Mouse (Mus musculus) frontal cortex, adult (tissue): ENCODE results near the gene Eif2s3y.

Experiments
- ATAC-seq: cut with Nextera tagmentation; 2 replicates; pipeline ENCODE4 v1.9.2; 2017; ENCODE audit warnings: mild to moderate bottlenecking, moderate library complexity, mixed read lengths; ENCODE audit not compliant: low TSS enrichment

Gene Eif2s3y

DNA sequence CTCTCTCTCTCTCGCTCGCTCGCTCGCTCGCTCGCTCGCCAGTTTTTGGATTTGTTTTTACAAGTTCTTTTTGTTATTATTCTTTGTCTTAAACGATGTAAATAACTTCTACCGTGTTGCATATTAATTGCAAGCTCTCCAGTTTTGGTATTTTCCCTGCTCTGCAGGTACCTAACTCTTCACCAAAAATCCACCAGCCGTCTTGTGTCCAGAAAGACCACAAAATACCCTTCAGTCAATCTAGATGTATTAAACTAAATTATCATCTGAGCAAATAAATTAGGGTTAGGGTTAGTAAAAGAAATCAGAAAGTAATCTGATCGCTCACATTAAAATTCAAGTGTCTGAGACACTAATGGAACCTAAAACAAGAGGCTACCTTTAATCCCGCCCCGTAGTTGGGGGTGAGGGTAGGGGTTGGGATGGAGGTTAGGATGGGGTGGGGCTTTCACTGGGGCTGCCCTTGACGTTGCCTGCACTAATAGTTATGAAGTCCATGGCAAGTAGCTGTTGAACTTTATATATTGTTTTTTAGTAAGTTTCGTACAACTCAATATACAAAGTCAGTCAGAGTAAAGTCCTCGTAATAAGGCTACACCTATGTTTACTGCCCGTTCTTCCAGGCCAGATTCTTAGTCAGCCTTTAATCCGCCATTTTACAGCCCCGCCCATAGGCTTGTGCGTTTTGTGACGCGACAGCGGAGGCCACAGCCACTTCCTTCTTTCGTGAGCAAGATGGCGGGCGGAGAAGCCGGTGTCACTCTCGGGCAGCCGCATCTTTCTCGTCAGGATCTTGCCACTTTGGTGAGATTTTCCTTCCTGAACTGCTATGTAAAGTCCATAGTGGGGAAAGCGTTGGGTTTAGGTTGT is at the start of gene Eif2s3y:
TSS of gene Eif2s3y (plus strand) at position 662 of the 870 bp plus-strand sequence.
- peak; percentile 95 for ATAC-seq
